Mouse (Mus musculus) layer of hippocampus, adult 9-10 months (tissue): ENCODE data around the gene Igfals.
A peak's percentile ranks its signal among the peaks of the same experiment; 100 is the strongest.

Experiments used
- DNase-seq: peaks from one replicate; pipeline ENCODE4 v3.0.0; 2022; ENCODE audit warnings: low spot score

Gene Igfals

DNA sequence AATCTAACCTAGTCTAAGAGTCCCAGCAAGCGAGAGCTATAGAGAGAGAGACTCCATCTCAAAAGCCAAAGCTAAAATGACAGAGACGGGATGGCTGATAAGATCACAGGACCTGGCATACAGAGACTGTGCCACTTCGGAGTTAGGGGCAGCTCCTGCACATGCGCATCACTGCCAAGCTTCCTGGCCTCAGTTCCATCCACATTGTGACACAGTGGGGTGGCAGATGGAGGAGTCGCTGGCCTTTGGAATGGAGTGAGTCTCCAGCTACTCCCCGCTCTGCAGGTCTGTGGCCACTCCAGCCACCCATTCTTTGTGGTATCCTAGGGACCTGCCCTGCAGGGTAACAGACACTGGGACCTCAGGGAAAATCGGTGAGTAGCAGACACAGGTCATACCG lies at the start of gene Igfals:
Igfals (plus strand) TSS at position 222 of the 400 bp plus-strand sequence.
- no peak for DNase-seq

DNA sequence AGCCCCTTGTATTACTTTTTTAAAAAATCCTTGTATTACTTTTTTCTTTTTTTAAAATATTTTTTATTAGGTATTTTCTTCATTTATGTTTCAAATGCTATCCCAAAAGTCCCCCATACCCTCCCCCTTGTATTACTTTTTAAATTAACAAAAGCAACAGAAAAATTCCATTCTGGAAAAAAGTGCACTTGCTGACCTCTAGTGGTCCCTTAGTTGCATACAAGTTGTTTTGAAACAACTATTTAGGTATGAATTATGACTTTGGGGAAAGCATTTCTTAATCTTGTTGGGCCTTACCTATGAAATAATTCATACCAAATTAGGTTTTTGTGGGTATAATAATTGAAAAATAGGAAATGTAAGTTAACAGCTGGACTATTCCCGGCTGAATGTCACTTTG lies 48.3 kb upstream of the Igfals start:
- no peak for DNase-seq

DNA sequence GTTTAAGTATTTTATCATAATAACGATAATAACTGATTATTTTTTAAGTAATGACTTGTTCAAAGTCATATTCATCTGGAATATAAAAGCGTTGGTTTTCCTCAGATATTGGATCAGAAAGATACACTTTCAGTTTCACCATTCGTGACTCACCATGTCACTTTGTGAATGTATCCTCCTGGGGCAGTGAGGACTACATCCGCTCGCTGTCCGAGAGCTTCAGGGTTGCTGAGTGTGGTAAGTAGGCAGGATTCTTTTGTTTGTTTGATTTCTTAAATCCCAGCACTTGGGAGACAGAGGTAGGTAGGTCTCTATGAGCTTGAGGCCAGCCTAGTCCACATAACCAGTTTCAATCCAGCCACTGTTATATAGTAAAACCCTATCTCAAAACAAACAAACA lies 47.6 kb upstream of the Igfals start:
- no peak for DNase-seq

DNA sequence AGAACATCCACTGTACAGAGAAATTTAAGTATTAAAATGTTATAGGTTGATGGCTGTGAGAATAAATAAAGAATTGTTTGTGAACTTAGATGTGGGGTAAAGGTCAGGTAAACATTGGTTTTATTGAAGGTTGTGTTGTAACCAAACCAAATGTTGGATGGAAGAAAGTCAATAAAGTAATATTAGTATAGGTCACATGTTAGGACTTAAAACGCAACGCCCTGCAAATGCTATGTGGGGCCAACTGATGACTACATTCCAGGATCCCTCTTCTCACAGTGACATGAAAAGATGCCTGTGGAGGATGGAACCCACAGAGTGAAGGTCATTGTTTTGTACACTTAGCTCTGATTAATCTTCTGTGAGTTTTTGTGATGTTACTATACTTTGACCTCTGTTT lies 46.3 kb upstream of the Igfals start:
- DNase-seq, result no peak

DNA sequence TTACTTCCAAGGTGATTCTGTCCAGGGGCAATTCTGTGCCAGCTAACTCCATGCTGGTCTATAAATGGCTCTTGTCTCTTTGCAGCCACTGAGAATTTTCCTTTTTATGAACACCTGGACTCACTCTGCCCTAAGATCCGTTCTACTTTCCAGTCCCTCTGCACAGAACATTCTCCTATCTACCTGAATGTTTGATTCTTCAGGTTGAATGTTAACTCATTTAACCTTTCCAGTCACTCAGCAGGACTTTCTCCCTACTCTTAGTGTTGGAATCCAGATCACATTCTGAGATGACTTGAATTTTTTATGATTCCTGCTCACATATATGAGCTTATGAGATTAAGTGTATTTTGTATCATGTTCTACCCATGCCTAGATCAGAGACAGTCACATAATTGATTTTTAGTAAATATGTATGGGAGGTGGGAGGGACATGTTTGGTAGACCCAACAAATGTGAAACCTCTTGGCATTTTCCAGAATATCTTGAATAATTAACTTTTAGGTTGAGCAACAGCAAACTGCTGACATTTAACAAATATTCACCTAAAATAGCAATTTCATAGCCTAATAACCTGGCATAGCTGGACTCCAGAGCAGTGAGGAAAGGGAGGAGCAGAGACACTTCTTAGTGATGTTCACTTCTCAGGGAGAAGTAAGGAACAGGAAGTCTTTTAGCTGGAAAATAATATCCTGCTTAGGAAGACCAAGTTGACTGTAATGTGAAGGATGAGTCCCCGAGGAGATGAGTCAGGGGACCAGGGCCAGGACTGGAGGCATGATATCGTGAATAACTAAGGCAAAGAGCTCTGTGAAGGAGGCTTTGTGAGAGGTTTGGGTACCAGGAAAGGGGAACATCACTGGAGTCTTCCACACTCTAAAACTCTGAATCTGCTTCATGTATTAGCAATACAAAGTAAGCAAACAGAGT lies 44.2 kb upstream of the Igfals start:
- no peak for DNase-seq

DNA sequence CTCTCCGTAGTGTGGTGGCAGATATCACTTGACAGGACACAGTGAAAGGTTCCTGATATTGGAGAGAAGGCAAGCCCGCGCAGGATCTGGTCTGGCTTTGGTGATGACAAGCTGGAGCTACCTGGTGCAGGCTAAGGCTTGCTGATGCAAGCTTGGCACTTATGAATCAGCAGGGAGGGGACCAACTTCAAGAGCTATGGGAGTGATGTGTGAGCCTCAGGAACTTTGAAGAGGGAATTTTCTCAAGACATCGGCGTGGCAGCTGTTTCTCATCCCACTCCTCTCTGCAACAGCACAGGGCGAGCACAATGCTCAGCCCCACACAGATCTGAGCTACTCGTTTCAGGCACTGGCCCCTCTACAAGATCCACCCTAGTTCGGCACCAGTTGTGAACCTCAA lies 26.0 kb upstream of the Igfals start, which contains the start of gene Hagh:
Hagh (plus strand) TSS at position 302 of the 400 bp plus-strand sequence.
- no peak for DNase-seq

DNA sequence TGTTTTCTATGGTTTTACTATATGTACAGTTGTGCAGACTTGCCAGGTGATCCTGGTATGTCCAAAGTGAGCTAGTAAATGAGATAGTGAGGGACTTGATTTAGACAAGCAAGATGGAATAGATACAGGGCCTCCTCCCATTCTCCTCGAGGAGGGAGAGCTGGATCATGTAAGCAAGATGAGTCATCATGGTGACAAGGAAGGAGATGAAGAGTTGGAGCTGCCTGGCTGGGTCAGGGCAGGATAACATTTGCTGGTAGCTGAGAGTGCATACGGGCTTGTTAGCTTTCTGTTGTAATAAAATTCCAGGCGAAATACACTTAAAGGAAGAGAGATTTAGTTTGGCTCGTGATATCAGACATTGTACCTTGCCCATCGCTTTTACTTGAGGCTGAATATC lies 25.5 kb upstream of the Igfals start:
- DNase-seq, result no peak

DNA sequence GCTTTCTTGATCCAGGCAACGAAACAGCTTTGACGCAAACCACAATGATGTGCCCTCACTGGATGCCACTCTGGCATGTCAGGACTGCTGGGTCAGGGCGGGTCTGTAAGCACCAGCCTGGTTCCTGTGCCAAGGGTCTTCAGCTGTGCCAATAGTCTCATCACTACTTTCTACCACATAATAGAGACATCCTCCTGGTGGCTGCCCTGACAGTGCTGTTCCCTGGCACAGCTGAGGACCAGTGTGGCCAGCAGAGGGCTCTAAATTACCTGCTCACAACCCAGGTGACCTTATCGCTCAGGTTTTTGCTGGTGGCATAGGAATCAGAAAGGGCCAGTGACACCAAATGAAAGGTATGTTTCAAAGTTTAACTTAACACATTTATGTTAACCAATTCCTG lies 24.7 kb upstream of the Igfals start:
- no peak for DNase-seq

DNA sequence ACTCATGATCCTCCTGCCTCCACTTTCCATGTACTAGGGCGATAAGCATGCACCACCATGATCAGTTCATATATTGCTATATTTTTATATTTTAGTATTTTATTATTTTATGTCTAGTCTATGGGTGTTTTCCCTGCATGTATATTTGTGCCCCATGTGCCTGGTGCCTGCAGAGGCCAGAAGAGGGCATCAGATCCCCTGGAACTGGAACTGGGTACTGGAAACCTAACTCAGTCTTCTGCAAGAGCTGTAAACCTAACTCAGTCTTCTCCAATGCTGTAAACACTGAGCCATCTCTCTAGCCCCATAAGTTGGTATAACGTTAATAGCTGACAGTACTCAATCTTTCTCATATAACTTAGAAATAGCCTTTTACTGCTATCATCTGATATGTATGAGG lies 23.2 kb upstream of the Igfals start:
- DNase-seq, result no peak

DNA sequence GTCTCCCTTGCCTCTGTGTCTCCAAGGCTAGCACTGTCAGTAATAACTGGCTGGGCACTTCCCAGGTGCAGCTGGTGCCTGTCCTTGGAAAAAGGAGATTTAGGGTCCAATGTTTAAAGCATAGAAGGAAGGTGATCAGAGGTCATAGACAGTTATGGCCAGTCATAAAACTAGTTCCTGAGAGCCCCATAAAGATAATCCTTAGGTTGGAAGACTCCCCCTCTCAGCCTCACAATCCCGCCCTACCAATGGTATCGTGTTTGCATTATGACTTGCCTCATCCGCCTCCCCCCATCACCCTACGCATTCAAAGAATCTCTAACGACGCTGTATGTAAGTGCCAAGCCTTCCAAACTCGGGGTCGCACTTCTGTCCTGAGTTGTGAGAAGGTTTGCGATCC lies 21.3 kb upstream of the Igfals start:
- no peak for DNase-seq

DNA sequence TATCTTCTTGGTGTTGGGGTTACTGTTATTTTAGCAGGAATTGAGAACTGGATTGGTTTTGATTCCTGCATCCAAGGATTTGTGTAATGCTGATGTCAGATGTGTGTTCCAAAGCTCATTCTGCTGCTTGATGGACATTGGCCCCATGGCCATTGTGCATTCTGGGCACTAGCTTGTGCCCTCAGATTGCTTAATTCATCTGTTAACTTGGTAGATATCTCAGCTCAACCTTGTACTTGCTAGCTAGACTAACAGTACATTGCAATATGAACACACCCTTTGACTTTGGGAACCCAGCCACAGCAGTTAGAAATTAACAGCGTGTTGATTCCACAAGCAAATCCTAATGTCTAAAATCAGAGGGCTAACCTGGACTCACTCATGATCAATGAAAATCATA lies 18.4 kb upstream of the Igfals start:
- no peak for DNase-seq

DNA sequence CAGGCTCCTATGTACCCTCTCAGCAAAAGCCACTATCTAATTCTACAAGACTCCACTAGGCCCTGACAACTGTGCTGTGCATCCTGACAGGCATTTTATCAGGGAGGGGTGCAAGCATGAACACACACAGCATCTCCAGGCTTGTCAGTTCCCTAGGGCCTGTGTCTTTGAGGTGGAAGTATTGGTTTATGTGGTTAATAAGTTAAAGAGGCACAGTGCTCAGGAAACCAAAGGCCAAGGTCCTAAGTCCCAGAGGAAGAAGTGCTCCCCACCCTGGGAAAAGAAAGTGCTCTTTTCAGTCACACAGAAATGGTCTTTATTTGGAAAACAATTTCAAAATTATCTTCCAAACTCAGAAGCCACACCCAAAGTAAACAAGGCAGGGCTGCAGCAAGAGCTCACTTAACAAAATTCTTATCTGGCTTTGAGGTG lies 17.2 kb upstream of the Igfals start:
- no peak for DNase-seq

DNA sequence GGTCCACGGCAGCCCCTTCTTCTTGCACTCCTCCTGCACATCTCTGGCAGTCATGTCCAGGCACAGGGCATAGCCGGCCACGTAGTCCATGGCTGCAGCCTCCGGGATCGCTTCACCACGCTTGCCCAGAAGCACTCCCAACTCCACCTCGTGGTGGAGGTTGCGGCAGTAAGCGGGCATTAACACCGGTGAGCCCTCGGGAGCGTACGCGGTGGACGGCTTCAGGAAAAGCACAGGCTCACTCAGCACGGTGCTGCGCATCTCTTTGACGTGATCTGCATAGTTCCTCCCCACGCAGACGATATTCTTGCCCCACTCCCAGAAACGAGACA lies 16.1 kb upstream of the Igfals start:
- no peak for DNase-seq

DNA sequence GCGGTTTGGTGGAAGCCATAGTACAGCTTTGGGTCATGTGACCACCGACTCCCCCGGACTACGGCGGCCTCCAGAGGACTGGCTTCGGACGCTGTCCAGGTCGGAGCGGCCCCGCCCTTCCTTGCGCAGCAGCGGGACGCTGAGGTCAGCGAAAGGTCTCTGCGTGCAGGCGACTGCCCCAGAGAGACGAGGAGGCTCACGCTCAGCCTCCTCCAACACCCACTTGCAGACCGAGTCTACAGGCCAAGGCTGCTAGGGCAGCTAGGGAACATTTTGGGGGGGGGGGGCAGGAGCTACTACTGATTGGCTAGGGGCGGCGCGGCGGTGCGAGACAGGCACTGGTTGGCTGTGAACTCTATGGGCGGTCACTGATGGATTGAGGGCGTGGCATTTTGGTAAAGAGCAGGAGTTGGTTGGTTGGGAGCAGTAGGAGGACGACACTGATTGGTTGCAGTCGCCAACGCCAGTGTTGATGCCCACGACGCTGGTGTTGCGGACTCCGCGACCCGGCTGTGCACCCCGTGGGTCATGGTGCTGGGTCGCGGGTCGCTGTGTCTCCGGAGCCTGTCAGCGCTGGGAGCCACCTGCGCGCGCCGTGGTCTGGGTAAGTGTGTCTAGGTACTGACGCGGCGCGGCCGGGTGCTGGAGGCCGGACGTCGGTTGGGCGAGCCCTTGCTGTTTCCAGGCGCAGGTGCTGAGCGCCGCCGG lies 15.6 kb upstream of the Igfals start, which contains the start of gene Fahd1:
Fahd1 (minus strand) TSS at position 300 of the 708 bp plus-strand sequence.
- peak; percentile 94 for DNase-seq

DNA sequence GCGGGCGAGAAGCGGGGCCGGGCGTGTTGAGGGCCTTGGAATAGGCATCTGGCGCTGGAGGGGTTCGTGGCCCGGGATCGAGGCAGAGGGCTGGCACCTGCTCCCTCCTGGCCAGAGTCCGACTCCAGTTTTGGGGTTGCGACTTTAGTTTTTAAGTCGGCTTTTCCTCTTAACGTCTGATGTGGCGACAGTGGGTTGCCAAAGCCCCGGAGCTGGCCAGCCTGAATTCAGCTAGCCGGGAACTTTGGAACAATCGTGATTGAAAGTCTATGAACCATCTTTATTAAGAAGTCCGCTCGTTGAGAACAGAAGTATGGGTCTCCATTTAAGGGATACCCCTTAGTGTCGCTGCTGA lies 15.0 kb upstream of the Igfals start:
- no peak for DNase-seq

DNA sequence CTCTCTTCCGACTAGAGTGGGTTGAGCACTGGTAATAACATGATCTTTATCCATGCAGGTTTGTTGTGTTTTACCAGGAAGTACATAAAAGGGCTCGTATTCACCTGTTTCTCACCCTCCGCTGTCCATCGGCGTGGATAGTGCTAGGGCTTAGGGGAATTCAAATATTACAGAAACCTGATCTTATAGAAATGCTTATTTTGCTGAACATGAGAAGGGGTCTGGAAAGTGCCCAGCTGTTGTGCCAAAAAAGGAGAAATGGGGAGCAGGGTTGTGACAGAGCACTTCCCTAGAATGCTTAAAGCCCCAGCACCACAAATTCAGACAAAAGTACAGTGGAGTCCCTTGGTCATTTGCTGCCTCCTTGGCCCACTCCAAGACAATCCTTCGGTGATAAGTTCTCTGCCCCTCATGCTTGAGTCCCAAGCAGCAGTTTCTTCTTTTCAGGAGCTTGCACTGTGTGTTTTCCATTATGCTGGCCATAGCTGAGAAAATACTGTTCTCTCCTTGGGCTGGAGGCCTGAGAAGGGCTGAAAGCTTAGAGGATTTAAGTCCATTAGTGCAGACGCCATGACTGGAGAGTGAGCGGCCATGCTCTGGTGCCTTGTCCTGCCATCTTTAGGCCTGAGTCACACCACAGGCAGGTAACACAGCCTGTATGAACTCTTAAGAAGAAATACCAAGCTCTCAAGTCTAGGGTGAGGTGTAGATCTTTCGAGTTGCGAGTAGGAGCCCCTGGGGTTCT lies 14.2 kb upstream of the Igfals start:
- DNase-seq, result no peak

DNA sequence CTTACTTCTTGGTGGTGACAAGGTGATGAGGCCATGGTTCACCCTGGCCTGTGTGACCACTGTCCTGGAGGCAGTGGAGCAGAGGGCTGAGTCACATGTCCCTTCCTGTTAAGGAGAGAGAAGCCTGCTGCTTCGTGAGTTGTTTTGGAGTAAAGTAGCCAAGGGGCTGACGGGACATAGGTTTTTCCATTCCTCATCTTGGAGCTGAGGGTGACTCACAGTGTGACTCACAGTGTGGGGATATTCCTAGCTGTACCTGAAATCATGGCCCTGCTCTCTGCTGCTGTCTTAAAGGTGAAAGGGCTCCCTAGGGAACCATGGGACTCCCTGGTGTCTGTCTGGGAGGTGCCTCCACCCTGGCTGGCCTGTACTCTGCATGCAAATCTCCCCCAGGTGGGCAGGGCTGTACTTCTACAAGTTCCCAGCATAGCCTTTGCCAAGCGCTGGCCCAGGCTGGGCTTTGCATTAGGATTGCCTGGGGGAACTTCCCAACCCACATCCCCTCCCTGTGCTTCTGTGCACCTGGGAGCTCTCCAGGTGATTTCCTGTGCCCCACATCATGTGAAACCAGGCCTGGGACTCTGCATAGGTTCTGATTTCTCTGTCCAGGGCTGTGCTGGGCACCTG lies 9.8 kb upstream of the Igfals start:
- DNase-seq, result no peak

DNA sequence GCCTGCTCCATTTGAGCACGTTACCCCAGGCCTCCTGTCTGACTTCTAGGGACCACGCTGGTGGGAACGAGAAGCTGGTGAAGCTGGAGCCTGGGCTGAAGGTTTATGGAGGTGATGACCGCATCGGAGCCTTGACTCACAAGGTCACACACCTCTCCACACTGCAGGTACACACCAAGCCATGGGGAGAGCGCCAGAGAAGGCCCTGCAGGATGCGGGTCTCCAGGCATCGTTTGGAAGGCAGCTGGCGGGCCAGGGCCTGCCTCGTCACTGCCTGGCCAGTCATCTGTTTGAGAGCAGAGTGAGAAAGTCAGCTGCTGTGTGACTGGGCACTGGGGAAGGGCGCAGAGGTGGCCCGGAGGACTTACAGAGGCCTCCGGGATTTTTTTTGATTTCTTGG lies 9.2 kb upstream of the Igfals start:
- no peak for DNase-seq

DNA sequence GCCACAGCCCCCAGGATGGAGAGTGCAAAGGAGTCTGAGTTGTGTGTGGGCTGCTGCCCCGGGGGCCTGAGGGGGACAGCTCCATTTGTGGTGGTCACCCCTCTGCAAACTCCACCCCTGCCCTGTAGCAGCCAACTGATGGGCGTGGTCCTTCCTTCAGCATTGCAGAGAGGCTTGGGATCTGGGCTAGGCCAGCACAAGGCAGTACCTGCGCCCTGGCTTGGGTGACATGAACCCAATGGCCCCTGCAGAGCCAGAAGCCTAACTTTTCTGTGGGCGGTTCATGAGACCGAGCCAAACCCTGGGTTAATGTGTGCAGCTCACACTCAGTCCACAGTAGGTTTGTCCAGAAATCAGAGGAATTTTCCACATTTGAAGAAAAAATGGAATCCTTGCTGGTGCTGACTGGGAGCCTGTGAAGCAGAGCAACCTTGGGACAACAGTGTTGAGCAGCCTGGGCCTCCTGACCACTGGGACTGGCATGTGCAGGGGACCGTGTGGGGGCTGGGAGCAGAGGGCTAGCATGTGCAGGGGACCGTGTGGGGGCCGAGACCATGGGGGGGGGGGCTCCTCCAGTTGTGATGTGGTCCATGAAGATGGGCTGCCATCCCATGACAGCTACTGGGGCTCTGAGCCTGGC lies 7.8 kb upstream of the Igfals start:
- no peak for DNase-seq

DNA sequence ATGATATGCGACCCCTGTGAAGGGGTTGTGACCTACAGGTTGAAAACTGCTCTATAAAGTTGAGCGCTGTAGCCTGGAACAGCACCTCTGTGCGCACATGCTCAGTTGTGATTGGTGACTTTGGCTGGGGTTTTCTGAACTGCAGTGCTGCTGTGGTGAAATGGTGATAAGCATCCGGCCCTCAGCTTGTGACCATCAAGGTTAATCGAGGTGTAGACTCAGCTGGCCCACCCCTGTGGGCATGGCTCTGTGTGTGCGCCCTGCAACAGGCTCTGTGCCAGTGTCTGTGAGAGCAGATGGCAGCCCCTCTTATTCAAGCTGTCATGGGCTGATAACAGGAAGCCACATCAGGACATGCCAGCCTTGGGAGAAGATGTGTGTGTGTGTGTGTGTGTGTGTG lies 6.8 kb upstream of the Igfals start:
- no peak for DNase-seq

DNA sequence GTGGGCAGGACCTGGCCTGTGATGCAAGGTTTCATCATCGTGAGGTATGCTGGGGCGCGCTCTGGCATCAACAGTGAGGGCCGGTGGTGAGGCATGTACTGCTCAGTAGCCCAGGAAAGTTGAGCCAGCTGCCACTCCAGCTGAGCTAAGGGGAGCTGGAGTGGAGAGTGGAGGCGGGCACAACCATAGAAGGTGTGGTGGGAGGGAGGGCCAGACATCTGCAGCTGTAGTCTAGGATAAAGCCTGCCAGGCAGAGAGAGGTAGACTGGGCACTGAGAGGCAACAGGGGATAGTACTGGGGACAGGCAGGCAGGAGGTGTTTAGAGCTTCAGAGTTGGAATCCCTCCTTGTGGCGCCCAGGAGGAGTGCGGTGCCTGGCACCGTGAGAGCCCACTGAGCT lies 5.7 kb upstream of the Igfals start:
- DNase-seq, result no peak

DNA sequence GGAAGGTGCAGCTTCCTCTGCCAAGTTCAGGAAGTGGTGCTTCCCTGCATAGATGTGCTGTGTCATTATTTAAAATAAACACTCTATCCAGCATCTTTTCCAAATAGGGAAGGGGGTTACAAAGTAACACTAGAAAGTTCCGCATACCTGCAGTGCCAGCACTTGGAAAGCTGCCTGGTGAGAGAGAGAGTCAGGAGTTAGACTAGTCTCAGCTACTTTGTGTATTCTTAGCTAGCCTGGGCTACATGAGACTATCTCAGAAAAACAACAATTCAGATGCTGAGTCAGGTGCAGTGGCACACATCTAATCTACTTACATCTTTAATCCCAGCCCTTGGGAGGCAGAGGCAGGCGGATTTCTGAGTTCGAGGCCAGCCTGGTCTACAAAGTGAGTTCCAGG lies 4.0 kb upstream of the Igfals start:
- DNase-seq, result no peak
